Mouse (Mus musculus) lung, embryonic 16.5 days (tissue): Measurements from ENCODE around the gene Ffar2. TPM values are rescaled to one million over a fixed set of nuclear protein-coding genes. Genes with fewer than 3 reads are reported as not detected.

Experiments
- polyA plus RNA-seq: library from polyadenylated mRNA; unstranded; fragments of >200 nt; fragmentation: Nextera tagmentation; extraction: Ambion mirVana; gene quantifications from 2 replicates; pipeline ENCODE4 v1.2.1, GENCODE M21; 2015

Ffar2 gene
- polyA plus RNA-seq, 1 experiment from 2014 or later, result 0.35 TPM

Other genes with a start within 250 kb of the Ffar2 start
- gene Kmt2b, start 235.0 kb downstream of the Ffar2 start, polyA plus RNA-seq, result 8.7 and 10.0 TPM in 2 replicates
- gene Zbtb32, start 224.9 kb downstream of the Ffar2 start, polyA plus RNA-seq, result 4.5 and 4.6 TPM in 2 replicates
- gene Upk1a, start 210.9 kb downstream of the Ffar2 start, polyA plus RNA-seq, result 1.8 and 1.9 TPM in 2 replicates
- gene Cox6b1, start 197.6 kb downstream of the Ffar2 start, polyA plus RNA-seq, result 902 and 945 TPM in 2 replicates
- gene Etv2, start 187.9 kb downstream of the Ffar2 start, polyA plus RNA-seq, result not detected in 2 replicates
- 106 and 110 TPM in 2 replicates for gene Rbm42, start 173.5 kb downstream of the Ffar2 start, polyA plus RNA-seq
- 49.6 and 58.2 TPM in 2 replicates for gene Haus5, start 158.8 kb downstream of the Ffar2 start, polyA plus RNA-seq
- not detected in 2 replicates for gene Pmis2, start 152.2 kb downstream of the Ffar2 start, polyA plus RNA-seq
- gene 2200002J24Rik, start 124.8 kb downstream of the Ffar2 start, polyA plus RNA-seq, result 0.75 and 1.4 TPM in 2 replicates
- 0.10 and 0.26 TPM in 2 replicates for gene Atp4a, start 111.6 kb downstream of the Ffar2 start, polyA plus RNA-seq
- gene Tmem147, start 94.2 kb downstream of the Ffar2 start, polyA plus RNA-seq, result 148 and 160 TPM in 2 replicates
- gene Gapdhs, start 80.1 kb downstream of the Ffar2 start, polyA plus RNA-seq, result 0.45 and 0.58 TPM in 2 replicates
- 1.5 and 2.6 TPM in 2 replicates for gene Sbsn, start 72.3 kb downstream of the Ffar2 start, polyA plus RNA-seq
- 12.6 and 21.0 TPM in 2 replicates for gene Dmkn, start 60.0 kb downstream of the Ffar2 start, polyA plus RNA-seq
- gene Krtdap, start 35.9 kb downstream of the Ffar2 start, polyA plus RNA-seq, result 3.7 and 18.1 TPM in 2 replicates
- gene Ffar3, start 32.4 kb upstream of the Ffar2 start, polyA plus RNA-seq, result not detected in 2 replicates
- gene Ffar1, start 37.8 kb upstream of the Ffar2 start, polyA plus RNA-seq, result not detected in 2 replicates
- gene Cd22, start 56.6 kb upstream of the Ffar2 start, polyA plus RNA-seq, result 0.15 and 0.16 TPM in 2 replicates
- gene Mag, start 91.1 kb upstream of the Ffar2 start, polyA plus RNA-seq, result 0.23 and 0.28 TPM in 2 replicates
- gene Hamp2, start 100.9 kb upstream of the Ffar2 start, polyA plus RNA-seq, result not detected in 2 replicates
- gene Hamp, start 120.3 kb upstream of the Ffar2 start, polyA plus RNA-seq, result not detected in 2 replicates
- gene Usf2, start 133.0 kb upstream of the Ffar2 start, polyA plus RNA-seq, result 20.5 and 22.3 TPM in 2 replicates
- gene Lsr, start 149.7 kb upstream of the Ffar2 start, polyA plus RNA-seq, result 85.0 and 88.3 TPM in 2 replicates
- gene Fam187b, start 150.0 kb upstream of the Ffar2 start, polyA plus RNA-seq, result 6.5 and 7.5 TPM in 2 replicates
- gene Fxyd5, start 218.7 kb upstream of the Ffar2 start, polyA plus RNA-seq, result 62.1 and 66.0 TPM in 2 replicates
- 4.9 and 5.6 TPM in 2 replicates for gene Fxyd7, start 227.7 kb upstream of the Ffar2 start, polyA plus RNA-seq
- gene Fxyd1, start 233.4 kb upstream of the Ffar2 start, polyA plus RNA-seq, result 105 and 119 TPM in 2 replicates
- 0.14 and 0.38 TPM in 2 replicates for gene Lgi4, start 235.6 kb upstream of the Ffar2 start, polyA plus RNA-seq